Mouse (Mus musculus) cortical plate, adult 2 months (tissue): Measurements from ENCODE around the gene Dnajb1.

ENCODE experiments used
- CTCF ChIP-seq: fragments of 200-500 bp; IDR thresholded peaks from 2 replicates; pipeline ENCODE4 v1.5.1; 2011; ENCODE audit warnings: mild to moderate bottlenecking, control low read depth, low read length; ENCODE audit not compliant: insufficient read depth; ENCODE audit errors: extremely low read depth
- POLR2A ChIP-seq: fragments of 200-500 bp; IDR thresholded peaks from 2 replicates; pipeline ENCODE4 v1.6.1; 2011; ENCODE audit warnings: mild to moderate bottlenecking, low read length, control low read depth; ENCODE audit not compliant: insufficient read depth; ENCODE audit errors: extremely low read depth

DNA sequence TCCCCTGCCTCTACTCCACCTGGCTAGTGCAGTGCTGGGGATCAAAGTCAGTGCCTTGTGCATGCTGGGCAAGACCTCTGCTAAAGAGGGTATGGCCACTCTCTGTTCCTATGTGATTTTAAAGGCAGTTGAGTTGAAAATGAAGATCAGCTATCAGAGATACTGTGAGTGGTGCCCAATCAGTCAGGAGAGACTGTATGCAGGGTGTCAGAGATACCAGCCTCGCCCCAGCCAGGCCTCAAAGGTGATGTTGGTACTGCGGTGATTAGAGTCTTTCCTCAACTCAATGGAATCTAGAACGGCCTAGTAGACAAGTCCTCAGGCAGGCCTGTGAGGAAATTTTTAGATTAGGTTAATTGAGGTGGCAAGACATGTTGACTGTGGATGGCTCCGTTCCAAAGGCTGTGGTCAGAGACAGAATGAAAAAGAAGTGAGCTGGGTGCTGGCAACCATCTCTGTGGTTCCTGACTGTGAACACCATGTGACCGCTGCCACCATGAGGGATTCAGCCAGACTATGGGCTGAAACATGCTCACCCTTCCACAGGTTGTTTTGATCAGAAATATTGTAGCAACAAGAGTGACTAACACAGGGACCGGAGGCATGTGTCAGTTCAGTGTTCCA is 17.8 kb downstream of the Dnajb1 start:
- TF ChIP-seq POLR2A (no peak), CTCF (no peak)
